Mouse (Mus musculus) heart, adult 18-20 months (tissue): ENCODE results near the gene Insm1. TPM values are rescaled to one million over a fixed set of nuclear protein-coding genes. Genes with fewer than 3 reads are reported as not detected.
A peak's percentile ranks its signal among the peaks of the same experiment; 100 is the strongest.

Experiments
- DNase-seq, 2 experiments: peaks; one replicate each; pipeline ENCODE4 v3.0.0; 2021 to 2022; ENCODE audit warnings: mixed read lengths in 1 of 2
- total RNA-seq, 2 experiments: library from RNA; stranded (reverse); gene quantifications; 2 replicates each; pipeline ENCODE4 v1.2.3; 2021

The Insm1 gene
- total RNA-seq, 2 experiments from 2014 or later, result 0.15 TPM; not detected in 1

DNA sequence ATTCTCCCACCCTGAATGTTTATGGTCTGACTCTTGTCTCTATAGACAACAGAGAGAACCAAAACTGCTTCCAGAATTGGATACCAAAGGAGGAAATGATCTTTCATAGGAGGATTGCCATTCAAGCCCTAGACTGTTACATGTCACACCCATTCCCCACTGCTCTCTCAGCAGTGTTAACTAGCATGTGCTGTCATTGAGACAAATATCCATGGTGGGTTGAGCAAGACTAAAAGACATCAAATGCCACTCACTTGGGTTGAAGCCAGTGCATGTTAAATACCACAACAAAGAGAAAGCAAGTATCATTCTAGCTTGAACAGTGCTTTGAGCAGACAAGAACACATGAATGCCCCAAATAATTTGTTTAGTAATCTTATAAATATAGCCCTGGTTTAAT is 41.2 kb downstream of the Insm1 start:
- DNase-seq, result no peak

DNA sequence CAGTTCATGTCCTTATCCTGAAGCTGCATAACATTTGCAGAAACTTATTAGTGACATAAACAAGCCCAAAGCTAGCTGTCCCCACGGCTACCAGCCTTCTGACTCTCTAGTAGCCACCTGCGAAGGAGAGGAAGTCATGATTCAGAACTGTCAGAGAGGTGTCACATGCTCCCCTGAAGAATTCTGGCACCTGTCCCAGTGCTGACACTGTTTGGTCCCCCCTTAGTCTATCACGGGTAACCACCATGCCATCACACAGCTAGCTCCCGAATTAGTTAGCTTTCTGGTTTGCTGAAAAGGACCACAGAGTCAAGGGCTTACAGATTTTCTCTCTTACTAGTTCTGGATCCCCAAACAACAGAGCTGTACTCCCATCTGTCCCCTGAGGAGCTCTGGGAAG is 43.3 kb downstream of the Insm1 start:
- peak; percentile 51 to 52 for DNase-seq

DNA sequence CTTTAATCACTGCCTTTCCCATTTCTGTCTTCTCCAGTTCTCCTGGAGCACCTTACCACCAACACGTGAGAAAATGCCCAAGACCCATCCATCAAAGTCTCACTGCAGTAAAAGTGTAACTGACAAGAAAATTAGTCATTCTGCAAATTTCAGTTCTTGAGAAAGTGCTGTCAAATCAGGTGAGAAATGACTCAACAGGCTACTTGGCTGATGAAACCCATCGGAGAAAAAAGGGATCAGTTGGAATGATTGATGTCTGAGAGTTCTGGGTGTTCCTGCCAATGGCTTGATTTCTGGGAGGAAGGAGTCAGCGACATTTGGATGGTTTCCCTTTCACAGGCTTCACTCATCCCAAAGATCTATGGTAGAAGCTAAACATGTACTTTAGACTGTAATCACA is 44.8 kb downstream of the Insm1 start:
- DNase-seq, result no peak
